Mouse (Mus musculus) NIH3T3 (cell line): ENCODE data around the gene Ttll4.

ENCODE experiments used
- DNase-seq: peaks from one replicate; pipeline ENCODE4 v3.0.0-alpha.2; 2012; ENCODE audit warnings: low read depth

Gene Ttll4

GRCm38 (mm10) chr1:74661448-74662195 is at the start of gene Ttll4:
Gene Ttll4 (plus strand): TSS chr1:74661745.
- DNase-seq = peak; percentile 98

DNA sequence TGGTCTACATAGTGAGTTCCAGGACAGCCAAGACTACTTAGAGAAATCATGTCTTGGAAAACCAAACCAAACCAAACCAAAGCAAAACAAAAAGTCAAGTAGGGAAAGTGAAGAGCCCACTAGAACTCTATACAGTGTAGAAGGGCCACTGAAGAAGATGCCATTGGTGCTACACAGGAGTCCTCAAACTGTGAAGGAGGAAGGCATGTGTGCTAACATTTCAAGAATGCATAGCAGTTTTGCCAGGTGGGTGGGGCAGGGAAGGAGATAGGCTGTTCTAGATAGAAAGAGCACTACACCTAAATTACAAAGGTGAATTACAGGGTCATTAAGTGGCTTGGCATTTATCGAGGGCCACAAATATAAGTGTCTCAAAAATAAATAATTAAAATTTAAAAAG is 37.4 kb upstream of the Ttll4 start:
- no peak for DNase-seq

- no peak for DNase-seq
Measured at GRCm38 (mm10) chr1:74626076-74626475, 35.5 kb upstream of the Ttll4 start.

DNA sequence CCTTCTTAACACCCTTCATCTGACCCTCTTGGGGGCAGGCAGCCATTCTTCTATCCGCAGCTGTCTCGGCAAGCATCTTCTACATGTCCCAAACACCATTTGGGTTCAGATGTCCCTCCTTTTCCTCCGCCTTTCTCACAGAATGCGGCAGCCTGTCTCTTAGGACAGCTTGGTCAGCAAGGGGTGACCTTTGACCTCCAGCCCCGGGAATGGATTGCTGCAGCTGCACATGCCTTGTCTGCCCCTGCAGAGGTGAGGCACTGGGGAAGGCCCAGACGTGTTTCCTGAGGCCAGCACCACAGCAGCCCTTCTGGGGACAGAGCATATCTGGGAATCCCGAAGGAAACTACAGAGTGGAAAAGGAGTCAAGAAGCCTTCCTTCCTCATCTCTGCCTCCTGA is 33.5 kb upstream of the Ttll4 start:
- DNase-seq = no peak

DNA sequence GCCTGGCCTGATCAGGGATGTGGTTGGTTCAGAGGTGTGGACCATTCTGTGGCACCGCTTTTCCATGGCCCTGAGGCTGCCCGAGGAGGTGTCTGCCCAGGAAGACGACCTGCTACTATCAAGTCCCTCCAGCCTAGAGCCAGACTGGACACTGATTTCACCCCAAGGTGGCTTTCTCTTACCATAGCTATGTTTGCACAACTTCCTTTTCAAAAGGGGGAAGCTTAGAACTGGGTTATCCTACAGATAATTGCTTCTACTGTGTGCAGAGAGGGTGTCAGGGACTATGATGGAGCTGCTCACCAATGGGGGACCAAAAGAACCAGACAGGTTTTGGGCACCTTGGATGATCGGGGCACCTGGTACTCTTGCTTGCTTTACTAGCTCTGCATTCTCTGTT is 28.8 kb upstream of the Ttll4 start:
- no peak for DNase-seq

DNA sequence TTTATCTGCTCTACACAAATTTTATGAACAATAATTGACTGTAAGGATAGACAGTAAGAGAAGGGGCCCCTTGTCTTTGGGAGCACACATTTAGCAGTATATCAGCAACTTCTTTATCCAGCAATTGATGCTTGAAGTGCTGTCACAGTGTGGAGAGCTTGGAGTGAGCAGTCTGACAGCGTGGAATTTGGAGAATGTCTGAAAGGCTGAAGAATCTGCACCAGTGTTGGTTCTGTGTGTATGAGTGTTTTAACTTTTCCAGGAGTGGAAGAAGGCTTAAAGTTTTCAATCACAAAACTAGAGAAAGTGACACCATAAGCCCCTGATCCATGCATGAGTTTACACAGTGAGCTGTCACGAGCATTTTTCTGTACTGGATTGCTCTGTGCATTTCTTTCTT is 18.0 kb upstream of the Ttll4 start:
- DNase-seq = no peak

DNA sequence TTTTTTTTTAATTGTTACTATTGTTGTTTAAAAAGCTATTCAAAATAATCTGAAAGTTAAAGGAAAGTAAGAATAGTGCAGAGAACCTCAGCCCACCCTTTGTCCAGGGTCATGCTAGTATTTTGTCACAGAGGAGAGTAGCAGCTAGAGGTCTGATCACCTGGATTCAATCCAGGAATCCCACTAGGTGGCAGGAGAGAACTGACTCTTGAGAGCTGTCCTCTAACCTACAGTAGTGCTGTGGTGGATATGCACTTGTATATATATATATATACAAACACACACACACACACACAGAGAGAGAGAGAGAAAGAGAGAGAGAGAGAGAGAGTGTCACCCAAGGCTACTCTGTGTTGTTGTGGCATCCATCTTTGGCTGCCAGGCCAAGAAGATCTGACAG is 17.6 kb upstream of the Ttll4 start:
- peak; percentile 30 for DNase-seq

DNA sequence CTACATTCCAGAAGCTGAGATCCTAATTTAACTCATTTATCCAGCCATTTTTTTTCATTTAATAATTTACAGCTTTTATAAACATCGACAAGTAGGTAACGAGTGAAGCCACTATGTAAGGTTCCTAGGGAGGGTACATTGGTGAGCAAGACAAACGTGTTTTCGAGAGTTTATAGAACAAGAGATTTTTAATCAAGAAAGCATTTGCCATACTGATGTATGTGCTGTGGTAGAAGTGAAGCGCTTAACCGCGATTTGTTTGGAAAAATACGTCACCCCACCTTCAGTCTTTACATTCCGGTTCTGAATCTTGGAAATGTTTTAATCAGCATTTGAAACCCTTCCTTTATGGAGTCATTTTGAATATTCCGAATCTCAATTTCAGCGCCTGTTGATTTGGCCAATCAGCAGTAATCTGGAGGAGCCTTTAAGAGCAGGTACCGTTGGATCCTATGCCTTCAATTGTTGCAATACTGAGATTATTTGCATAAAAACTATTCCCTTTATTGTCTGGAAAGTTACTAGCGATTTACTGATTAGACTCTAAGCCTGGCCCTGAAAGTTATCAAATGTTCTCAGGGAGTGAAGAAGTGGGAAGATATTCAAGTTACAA is 814 bp downstream of the Ttll4 start:
- peak; percentile 14 for DNase-seq

DNA sequence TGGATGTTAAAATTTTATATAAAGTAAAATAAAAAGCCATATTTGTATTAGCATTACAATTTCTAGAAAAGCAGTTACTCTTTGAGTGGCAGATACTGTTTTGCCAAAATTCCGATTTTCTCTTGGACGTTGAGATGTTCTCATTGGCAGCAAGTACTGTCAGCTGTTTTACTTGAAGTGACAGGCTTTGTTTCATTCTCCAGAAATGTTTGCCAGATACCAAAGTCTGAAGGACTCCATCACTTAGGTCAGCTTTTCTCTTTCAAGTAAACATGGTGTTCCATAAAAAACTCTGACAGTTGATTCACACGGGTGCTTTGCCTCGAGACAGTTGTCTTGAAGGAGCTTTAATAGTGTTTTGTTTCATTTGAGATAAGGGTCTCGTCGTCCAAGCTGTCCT is 3.6 kb downstream of the Ttll4 start:
- no peak for DNase-seq

DNA sequence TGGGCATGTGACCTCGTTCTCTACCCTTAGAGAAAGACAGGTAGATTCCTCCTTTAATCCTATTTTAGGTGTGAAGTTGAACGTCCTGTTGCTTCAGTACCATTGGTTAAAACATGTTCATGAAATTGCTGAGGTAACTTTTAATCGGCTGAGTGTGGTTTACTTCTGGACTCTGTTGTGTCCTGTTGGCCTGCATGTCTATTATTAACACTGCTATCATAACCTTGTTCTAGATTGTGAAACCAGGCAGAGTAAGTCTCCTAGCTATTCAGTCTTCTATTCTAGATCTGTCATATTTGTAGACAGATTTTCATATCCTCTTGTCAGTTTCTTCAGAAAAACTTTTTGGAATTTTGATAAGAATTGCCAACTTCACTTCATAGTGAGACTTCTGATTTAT is 6.8 kb downstream of the Ttll4 start:
- no peak for DNase-seq

- peak; percentile 25 for DNase-seq
Measured at GRCm38 (mm10) chr1:74672731-74673130, 11.2 kb downstream of the Ttll4 start.

- no peak for DNase-seq
Measured at GRCm38 (mm10) chr1:74676863-74677262, 15.3 kb downstream of the Ttll4 start.

DNA sequence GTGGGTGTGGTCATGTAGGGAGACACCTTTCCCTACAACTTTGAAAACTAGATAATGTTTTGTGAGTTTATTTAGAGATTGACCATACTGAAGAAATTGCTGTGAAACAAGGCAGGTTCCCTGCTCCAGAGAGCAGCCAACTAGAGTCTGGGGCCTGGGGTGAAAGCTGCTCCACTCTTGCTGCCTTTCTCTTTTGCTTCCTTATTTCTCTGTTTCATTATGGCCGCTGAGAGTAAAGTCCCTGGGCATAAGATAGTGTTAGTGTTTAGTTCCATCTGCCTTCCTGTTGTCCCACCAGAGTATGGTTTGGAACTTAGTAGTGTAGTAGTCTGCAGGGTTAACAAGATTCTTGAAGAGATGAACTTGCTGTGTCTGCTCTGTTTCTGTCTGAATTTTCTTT is 16.3 kb downstream of the Ttll4 start:
- DNase-seq = no peak

DNA sequence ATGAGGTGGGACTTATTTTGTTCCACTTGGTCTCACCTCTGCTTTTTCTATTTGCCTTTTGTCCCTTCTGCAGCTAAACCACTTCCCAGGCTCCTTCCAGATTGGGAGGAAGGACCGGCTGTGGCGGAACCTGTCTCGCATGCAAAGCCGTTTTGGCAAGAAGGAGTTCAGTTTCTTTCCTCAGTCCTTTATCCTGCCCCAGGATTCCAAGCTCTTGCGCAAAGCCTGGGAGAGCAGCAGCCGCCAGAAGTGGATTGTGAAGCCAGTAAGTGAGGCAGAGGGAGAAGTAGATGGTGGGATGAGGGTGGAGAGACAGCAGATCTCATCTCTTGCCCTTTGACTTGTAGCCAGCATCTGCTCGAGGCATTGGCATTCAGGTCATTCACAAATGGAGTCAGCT is 25.6 kb downstream of the Ttll4 start:
- DNase-seq = no peak

DNA sequence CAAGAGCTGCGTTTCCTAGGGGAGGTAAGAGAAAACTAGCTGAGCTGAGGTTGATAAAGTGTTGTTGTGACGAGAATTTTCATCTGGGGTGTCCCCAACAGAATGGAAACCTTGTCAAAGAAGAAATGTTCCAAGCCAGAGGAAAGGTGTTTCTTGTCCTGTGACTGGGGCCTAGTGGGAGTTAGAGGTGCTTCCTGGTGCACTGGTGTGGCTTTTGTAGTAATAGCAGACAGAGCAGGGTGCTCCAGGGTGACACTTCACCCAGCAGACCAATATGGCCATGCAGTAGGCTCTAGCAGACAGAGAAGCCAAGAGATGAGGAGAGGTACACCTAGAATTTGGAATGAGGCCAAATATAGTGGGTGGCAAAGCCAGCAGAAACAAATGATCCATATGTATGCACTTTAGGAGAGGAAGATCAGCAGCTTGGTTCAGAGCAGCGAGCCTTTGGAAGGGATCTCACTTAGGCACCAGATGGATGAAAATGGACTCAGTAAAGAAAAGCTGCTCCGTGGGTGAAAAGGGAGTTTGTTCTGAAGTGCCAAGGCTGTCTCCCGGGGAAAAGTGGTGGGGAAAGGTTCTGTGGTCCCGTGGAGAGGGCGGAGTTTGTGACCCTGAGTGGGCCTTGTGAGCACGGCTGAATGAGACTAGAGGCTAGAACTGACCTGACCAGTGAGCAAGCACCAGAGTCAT is 32.5 kb downstream of the Ttll4 start:
- no peak for DNase-seq

DNA sequence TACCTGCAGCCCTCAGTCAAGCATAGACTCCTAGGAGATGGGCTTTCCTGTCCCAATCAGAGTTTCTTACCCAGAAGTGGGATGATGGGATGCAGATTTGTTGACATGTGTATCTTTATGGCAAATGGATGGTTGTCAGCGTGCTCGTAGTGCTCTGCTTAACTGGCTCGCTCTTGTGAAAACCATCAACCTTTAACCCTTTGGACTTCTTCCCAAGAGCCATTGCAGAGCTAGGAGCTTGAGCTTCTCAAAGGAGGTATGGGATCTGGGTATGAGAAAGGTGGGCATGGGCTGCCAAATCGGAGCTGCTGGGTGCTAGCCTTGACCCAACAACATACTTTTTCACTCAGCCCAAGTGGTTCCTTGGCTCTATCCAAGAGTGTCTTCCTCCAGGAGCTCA is 34.3 kb downstream of the Ttll4 start:
- DNase-seq = no peak

GRCm38 (mm10) chr1:74697416-74697815 is 35.9 kb downstream of the Ttll4 start:
- DNase-seq = no peak

DNA sequence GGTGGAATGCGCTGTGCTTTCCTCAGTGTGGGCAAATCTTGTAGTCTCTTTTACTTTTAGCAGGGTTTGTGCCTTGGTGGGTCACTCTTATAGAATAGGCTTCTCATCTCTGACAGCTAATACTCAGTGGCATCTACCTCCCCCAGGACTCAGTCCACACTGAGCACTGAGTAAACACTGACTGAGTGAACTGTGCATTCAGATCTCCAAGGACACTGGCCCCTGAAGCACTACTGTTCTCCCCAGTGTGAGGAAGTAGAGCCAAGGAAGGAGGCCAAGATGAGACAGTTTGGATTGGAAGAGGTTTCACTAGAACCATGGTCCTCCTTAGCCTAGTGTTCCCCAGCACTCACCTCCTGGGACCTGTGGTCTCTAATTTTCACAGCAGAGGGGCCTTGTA is 36.8 kb downstream of the Ttll4 start:
- DNase-seq = no peak

DNA sequence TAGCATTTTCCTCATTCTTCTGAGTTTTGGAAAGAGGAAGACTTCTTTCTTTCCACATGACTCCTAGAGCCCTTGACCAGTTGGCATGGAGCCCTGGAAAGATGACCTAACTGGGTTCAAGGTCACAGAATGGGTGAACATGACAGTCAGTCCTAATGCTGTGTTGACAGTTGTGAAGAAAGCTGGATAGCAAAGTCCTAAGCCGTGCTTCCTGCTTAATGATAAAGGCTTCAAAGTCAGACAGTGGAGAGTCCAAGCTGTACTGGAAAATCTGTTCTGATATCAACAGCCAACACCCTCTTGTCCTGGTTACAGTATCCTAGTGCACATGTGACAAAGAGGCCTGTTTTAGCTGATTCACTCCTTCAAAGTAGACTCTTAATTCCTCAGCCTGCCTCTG is 37.2 kb downstream of the Ttll4 start:
- no peak for DNase-seq

DNA sequence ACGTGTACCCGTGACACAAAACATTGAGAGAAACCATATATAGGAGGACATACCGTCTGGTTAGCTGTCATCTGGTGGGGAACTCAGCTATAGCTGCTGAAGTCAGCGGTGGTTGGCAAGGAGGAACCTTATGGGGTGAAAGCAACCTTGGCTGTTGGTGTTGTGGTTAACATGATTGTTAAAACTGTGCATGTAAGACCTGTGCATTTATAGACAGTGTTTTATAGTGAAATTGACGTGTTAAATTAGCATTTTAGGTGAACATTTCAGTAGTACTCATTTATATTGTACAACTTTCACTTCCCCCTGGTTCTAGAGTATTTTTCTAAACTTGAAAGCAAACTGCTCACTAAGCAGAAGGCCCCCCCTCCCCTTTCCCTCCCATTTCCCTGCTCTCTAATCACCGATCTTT is 40.6 kb downstream of the Ttll4 start:
- DNase-seq = no peak

DNA sequence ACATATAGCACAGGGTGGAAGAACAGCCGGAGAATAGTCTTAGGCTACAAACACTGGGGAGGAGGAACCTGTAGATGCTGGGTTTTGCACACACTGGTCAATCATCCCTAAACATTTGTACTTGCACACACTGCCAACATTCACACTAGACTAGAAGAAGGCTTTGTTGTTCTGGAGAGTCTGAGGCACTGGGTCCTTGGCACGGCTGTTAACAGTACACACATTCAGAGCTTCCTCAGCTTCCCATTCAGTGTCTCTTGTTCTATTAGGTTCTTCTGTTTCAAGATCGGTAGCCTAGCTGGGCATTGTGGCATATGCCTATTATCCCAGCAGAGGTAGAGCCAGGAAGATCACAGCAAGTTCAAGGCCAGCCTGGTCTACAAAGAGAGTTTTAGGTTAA is 42.6 kb downstream of the Ttll4 start:
- no peak for DNase-seq

DNA sequence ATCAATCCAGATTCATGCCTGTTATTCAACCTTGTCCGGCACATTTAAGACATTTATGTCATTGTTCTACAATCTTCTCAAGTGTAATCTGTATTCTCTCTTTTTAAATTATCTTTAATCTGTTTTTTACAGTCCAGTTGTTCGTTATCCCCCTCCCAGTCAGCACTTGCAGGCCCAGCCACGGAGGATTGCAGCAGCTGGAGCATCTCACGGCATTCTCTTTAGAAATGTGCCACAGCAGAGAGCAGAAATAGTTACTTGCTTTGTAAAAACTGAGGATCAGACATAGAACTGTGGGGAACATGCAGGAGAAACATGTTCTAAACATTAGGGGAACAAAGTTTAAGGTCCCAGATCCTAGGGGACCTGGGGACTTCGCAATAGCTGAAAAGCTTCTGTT is 43.5 kb downstream of the Ttll4 start:
- no peak for DNase-seq

DNA sequence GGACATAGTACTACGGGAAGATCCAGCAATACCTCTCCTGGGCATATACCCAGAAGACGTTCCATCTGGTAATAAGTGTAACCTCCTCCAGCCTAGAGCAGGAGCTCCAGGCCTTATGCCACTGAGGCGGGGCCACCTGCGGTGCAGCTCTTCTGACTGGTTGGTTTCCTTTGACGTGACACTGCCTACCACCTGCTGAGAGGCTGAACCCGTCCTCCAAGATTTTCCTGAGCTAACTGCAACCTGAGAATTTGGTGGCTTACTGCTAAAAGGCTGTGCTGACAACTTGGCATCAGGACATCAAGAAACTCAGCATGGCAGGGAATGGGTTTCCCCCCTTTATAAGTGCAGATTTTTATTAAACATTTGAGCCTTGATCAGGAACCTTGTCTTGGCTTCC is 48.0 kb downstream of the Ttll4 start:
- DNase-seq = no peak

DNA sequence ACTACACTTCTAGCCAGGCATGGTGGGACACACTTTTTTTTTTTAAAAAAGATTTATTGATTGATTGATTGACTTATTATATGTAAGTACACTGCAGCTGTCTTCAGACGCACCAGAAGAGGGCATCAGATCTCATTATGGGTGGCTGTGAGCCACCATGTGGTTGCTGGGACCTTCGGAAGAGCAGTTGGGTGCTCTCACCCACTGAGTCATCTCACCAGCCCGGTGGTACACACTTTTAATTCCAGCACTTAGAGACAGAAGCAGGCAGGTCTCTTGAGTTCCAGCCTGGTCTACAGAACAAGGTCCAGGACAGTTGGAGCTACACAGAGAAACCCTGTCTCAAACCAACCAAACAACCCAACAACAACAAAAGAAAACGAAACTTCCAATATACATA is 50.5 kb downstream of the Ttll4 start:
- no peak for DNase-seq
